Comparison of ENCODE assay signal across 8 mouse cellular contexts in genomic region chr12:51377003-51377887, GRCm38 (mm10). TPM values are rescaled to one million over a fixed set of nuclear protein-coding genes. Genes with fewer than 3 reads are reported as not detected.
DNase-seq lines count a peak whose midpoint lies in the region; ATAC-seq and TF ChIP-seq lines count a peak whose summit lies in the region.

Gene Scfd1 (plus strand): TSS chr12:51377510.

- intact Hi-C loops in heart, postnatal 36 days (cut with DNase I) = loop anchor here (1.0 kb wide), 1 partner anchor 29 kb away; the partner anchor contains the start of gene G2e3

- peak within 1 kb of the TSS; percentile 89 for H3K4me3 ChIP-seq in G1E (ENCODE audit: low read depth, low read length)
- peak within 1 kb of the TSS; percentile 76 for H3K4me3 ChIP-seq in forebrain, embryonic 16.5 days (replicated peaks; ENCODE audit: low read length)
- peak within 1 kb of the TSS; percentile 96 for H3K4me3 ChIP-seq in layer of hippocampus, adult 2 months
- peak within 1 kb of the TSS; percentile 76 for H3K4me3 ChIP-seq in lung, embryonic 14.5 days (ENCODE audit: low read depth, low read length)
- H3K4me3 ChIP-seq in olfactory bulb, adult 2 months (ENCODE audit: insufficient read depth, low read depth, low read length) = peak within 1 kb of the TSS; percentile 71
- H3K4me3 ChIP-seq in thymus, adult 2 months (ENCODE audit: control insufficient read depth, insufficient read depth, low read length) = peak within 1 kb of the TSS; percentile 84

- H3K27ac ChIP-seq in forebrain, embryonic 16.5 days (ENCODE audit: low read length) = peak within 1 kb of the TSS; percentile 85
- H3K27ac ChIP-seq in layer of hippocampus, adult 2 months = peak within 1 kb of the TSS; percentile 94
- H3K27ac ChIP-seq in lung, embryonic 14.5 days (ENCODE audit: low read depth) = peak within 1 kb of the TSS; percentile 84
- peak within 1 kb of the TSS; percentile 66 for H3K27ac ChIP-seq in olfactory bulb, adult 2 months (ENCODE audit: insufficient read depth, low read depth, low read length)
- peak within 1 kb of the TSS; percentile 85 for H3K27ac ChIP-seq in thymus, adult 2 months (ENCODE audit: control insufficient read depth, insufficient read depth, low read length)

- peaks cover 8% of the 10 kb centered on the region for H3K4me1 ChIP-seq in G1E (ENCODE audit: insufficient read depth, low read depth, low read length)
- no peaks in the 10 kb centered on the region for H3K4me1 ChIP-seq in forebrain, embryonic 16.5 days (replicated peaks; ENCODE audit: control insufficient read depth, insufficient read depth, low read length)
- no peaks in the 10 kb centered on the region for H3K4me1 ChIP-seq in lung, embryonic 14.5 days (ENCODE audit: insufficient read depth)
- no peaks in the 10 kb centered on the region for H3K4me1 ChIP-seq in olfactory bulb, adult 2 months (ENCODE audit: control insufficient read depth, insufficient read depth, low read length)
- H3K4me1 ChIP-seq in thymus, adult 2 months (replicated peaks; ENCODE audit: control insufficient read depth, insufficient read depth, low read length) = no peaks in the 10 kb centered on the region

- 1% methylated on average over 34 of the region's 34 CpGs for WGBS in forebrain, embryonic 16.5 days
- under 1% methylated on average over 34 of the region's 34 CpGs for WGBS in lung, embryonic 14.5 days
- WGBS in olfactory bulb, adult 2 months = under 1% methylated on average over 34 of the region's 34 CpGs
- 1% methylated on average over 34 of the region's 34 CpGs for WGBS in thymus, adult 2 months

- TF ChIP-seq POLR2A in olfactory bulb, adult 2 months (IDR thresholded peaks at IDR 0.05; ENCODE audit: insufficient read depth, low read depth, low read length) = peak; percentile 76
- peak; percentile 68; the same call in 1 of the 2 replicates for TF ChIP-seq POLR2A in thymus, adult 2 months (IDR thresholded peaks at IDR 0.05; ENCODE audit: control insufficient read depth, extremely low read depth, insufficient read depth, low read length, poor library complexity)

- peaks cover 49% of the 10 kb centered on the region for H3K36me3 ChIP-seq in G1E (replicated peaks)
- peaks cover 16% of the 10 kb centered on the region for H3K36me3 ChIP-seq in forebrain, embryonic 16.5 days (ENCODE audit: control insufficient read depth, insufficient read depth)
- H3K36me3 ChIP-seq in lung, embryonic 14.5 days (ENCODE audit: insufficient read depth) = peaks cover 27% of the 10 kb centered on the region
- H3K36me3 ChIP-seq in thymus, adult 2 months (ENCODE audit: control insufficient read depth, insufficient read depth, low read length) = peaks cover 9% of the 10 kb centered on the region

- no peaks in the 10 kb centered on the region for H3K27me3 ChIP-seq in G1E (ENCODE audit: insufficient read depth, low read length)
- H3K27me3 ChIP-seq in forebrain, embryonic 16.5 days (replicated peaks; ENCODE audit: control insufficient read depth, insufficient read depth, low read length) = no peaks in the 10 kb centered on the region
- H3K27me3 ChIP-seq in lung, embryonic 14.5 days (ENCODE audit: insufficient read depth, low read length) = no peaks in the 10 kb centered on the region
- no peaks in the 10 kb centered on the region for H3K27me3 ChIP-seq in thymus, adult 2 months (ENCODE audit: control insufficient read depth, insufficient read depth, low read length)

- H3K9ac ChIP-seq in forebrain, embryonic 16.5 days (replicated peaks; ENCODE audit: low read depth, low read length) = peak within 1 kb of the TSS; percentile 87
- peak within 1 kb of the TSS; percentile 86 for H3K9ac ChIP-seq in lung, embryonic 14.5 days

- no peak for TF ChIP-seq CTCF in G1E (IDR thresholded peaks at IDR 0.05; ENCODE audit: low read depth, low read length)
- TF ChIP-seq CTCF in layer of hippocampus, adult 2 months (conservative IDR thresholded peaks at IDR 0.05) = no peak
- no peak for TF ChIP-seq CTCF in lung, embryonic 14.5 days (IDR thresholded peaks at IDR 0.05; ENCODE audit: low read depth)
- TF ChIP-seq CTCF in olfactory bulb, adult 2 months (IDR thresholded peaks at IDR 0.05; ENCODE audit: insufficient read depth, low read depth, low read length) = no peak
- TF ChIP-seq CTCF in thymus, adult 2 months (IDR thresholded peaks at IDR 0.05; ENCODE audit: borderline replicate concordance, control insufficient read depth, extremely low read depth, insufficient read depth, low read length, poor library complexity) = 0 out of 2 replicates have a peak, but pooled peaks have one; percentile 58

- DNase-seq in G1E (ENCODE audit: low spot score) = peak; percentile 81
- DNase-seq in cerebellum, adult 18-20 months = peak; percentile 94 to 96
- peak; percentile 90 for DNase-seq in heart, postnatal 36 days
- DNase-seq in layer of hippocampus, adult 2 months (ENCODE audit: low spot score in 2 of 2) = peak; percentile 96
- peak; percentile 97 for DNase-seq in lung, embryonic 14.5 days
- peak; percentile 89 for DNase-seq in thymus, adult 2 months

- peak within 1 kb of the TSS; percentile 81 for H3K4me2 ChIP-seq in forebrain, embryonic 16.5 days (ENCODE audit: low read length)
- peak within 1 kb of the TSS; percentile 72 for H3K4me2 ChIP-seq in lung, embryonic 14.5 days

- H3K9me3 ChIP-seq in G1E (replicated peaks) = no peaks in the 10 kb centered on the region
- no peaks in the 10 kb centered on the region for H3K9me3 ChIP-seq in forebrain, embryonic 16.5 days (ENCODE audit: control insufficient read depth, low read length)
- no peaks in the 10 kb centered on the region for H3K9me3 ChIP-seq in lung, embryonic 14.5 days (ENCODE audit: low read depth, low read length)

- peak; percentile 97 for ATAC-seq in G1E (ENCODE audit: extremely low read depth, insufficient number of reproducible peaks, low FRiP score, poor library complexity, severe bottlenecking)
- ATAC-seq in forebrain, embryonic 16.5 days = peak; percentile 100
- ATAC-seq in lung, embryonic 14.5 days (ENCODE audit: insufficient read depth) = peak; percentile 100

RNA-seq across cellular contexts. Expression of gene Scfd1, which starts in this region (rescaled TPM):
- total RNA-seq in G1E (2014; fragmentation: Nextera tagmentation) = 115 and 120 TPM in 2 replicates
- 130 and 136 TPM in 2 replicates for total RNA-seq in G1E (2017)
- polyA plus RNA-seq in G1E (2012) = 1.9 and 2.7 TPM in 2 replicates
- 60.6 and 62.2 TPM in 2 replicates for polyA plus RNA-seq in forebrain, embryonic 16.5 days (2015; fragmentation: Nextera tagmentation; extraction: Ambion mirVana)
- total RNA-seq in heart, postnatal 36 days (2021) = 10 to 100 TPM; 22.8 to 25.6 TPM
- 10 to 100 TPM; 39.0 to 42.0 TPM for total RNA-seq in layer of hippocampus, adult 2 months (2021)
- polyA plus RNA-seq in lung, embryonic 14.5 days (2014; fragmentation: Nextera tagmentation; extraction: Ambion mirVana) = 81.5 and 85.3 TPM in 2 replicates
- not detected in 2 replicates for polyA plus RNA-seq in olfactory bulb, adult 2 months (2012; ENCODE audit: insufficient read depth, insufficient read length, low replicate concordance, missing spikeins)
- polyA plus RNA-seq in thymus, adult 2 months (2012; rRNA removed) = 7.7 and 9.5 TPM in 2 replicates

Comparison
In these comparisons a context has a peak if more than half of its experiments do, and no peak if none do; other contexts are left out.
1. Peak in every context shown above with its lines: DNase-seq, ATAC-seq, H3K4me3 ChIP-seq and H3K27ac ChIP-seq.